Mouse (Mus musculus): Measurements from ENCODE around the gene Large2.

The Large2 gene

GRCm38 (mm10) chr2:92331410-92331809 is 43.3 kb downstream of the Large2 start:
- no peak for DNase-seq (ENCODE audit: extremely low spot score, low spot score)

GRCm38 (mm10) chr2:92330840-92331239 is 43.8 kb downstream of the Large2 start:
- DNase-seq (ENCODE audit: extremely low spot score, low spot score) = no peak

- no peak for DNase-seq (ENCODE audit: extremely low spot score, low spot score)
Observed at GRCm38 (mm10) chr2:92328206-92328605, 46.5 kb downstream of the Large2 start.

- no peak for DNase-seq (ENCODE audit: extremely low spot score, low spot score)
Observed at GRCm38 (mm10) chr2:92327601-92328000, 47.1 kb downstream of the Large2 start.

GRCm38 (mm10) chr2:92326221-92326620 is 48.4 kb downstream of the Large2 start:
- DNase-seq (ENCODE audit: extremely low spot score, low spot score) = no peak

GRCm38 (mm10) chr2:92325676-92326075 is 49.0 kb downstream of the Large2 start:
- DNase-seq (ENCODE audit: extremely low spot score, low spot score) = no peak

- DNase-seq (ENCODE audit: extremely low spot score, low spot score) = peak; percentile 20
Observed at GRCm38 (mm10) chr2:92322669-92323068, 52.0 kb downstream of the Large2 start.

GRCm38 (mm10) chr2:92317228-92317627 is 57.4 kb downstream of the Large2 start:
- DNase-seq (ENCODE audit: extremely low spot score, low spot score) = no peak

GRCm38 (mm10) chr2:92316652-92317051 is 58.0 kb downstream of the Large2 start:
- DNase-seq (ENCODE audit: extremely low spot score, low spot score) = no peak
